Mouse (Mus musculus): ENCODE measurements around the gene Trak1.

- no peak for TF ChIP-seq GATA1 (IDR thresholded peaks at IDR 0.05; ENCODE audit: borderline replicate concordance, low read length)
- no peak for TF ChIP-seq FLI1 (IDR thresholded peaks at IDR 0.05; ENCODE audit: low read length)
Observed at GRCm38 (mm10) chr9:121423621-121424020, 126.3 kb downstream of the Trak1 start.

Data from megakaryocyte, embryonic 14.5 days (primary cell).